17 mouse cellular contexts compared by ENCODE assay signal in genomic region chr8:85373435-85374039, GRCm38 (mm10). TPM values are rescaled to one million over a fixed set of nuclear protein-coding genes. Genes with fewer than 3 reads are reported as not detected.
DNase-seq lines count a peak whose midpoint lies in the region; ATAC-seq and TF ChIP-seq lines count a peak whose summit lies in the region.
"Had no signal": no experiment of that assay in that cellular context is flagged by ENCODE, and none has a peak within 500 bp of the region (broad histone marks: within the 10 kb centered on the region; RNA-seq: fewer than 3 reads in every experiment).

No protein-coding gene starts in this region.

- 0 out of 2 replicates have a peak overlapping the region, but pooled peaks have one; percentile 43 for H3K27ac ChIP-seq in kidney, embryonic 16.5 days (ENCODE audit: low read length)
- H3K27ac ChIP-seq in liver, postnatal 0 days (ENCODE audit: low read depth) = 0 out of 2 replicates have a peak overlapping the region, but pooled peaks have one; percentile 1
- H3K27ac ChIP-seq: forebrain, embryonic 12.5 days; hindbrain, embryonic 10.5 days; left cerebral cortex, adult 2 months; midbrain, embryonic 15.5 days; neural tube, embryonic 12.5 days had no signal

- no peak overlapping the region for H3K4me3 ChIP-seq in kidney, embryonic 16.5 days (ENCODE audit: low read length)
- H3K4me3 ChIP-seq in liver, postnatal 0 days (ENCODE audit: low read depth, low read length) = no peak overlapping the region
- H3K4me3 ChIP-seq: forebrain, embryonic 12.5 days; hindbrain, embryonic 10.5 days; left cerebral cortex, adult 2 months; midbrain, embryonic 15.5 days; neural tube, embryonic 12.5 days had no signal

- WGBS in kidney, embryonic 16.5 days = 47% methylated on average over 5 of the region's 5 CpGs
- 33% methylated on average over 5 of the region's 5 CpGs for whole genome bisulfite sequencing in liver, postnatal 0 days (ENCODE audit: insufficient replicate concordance)

- peaks cover 9% of the 10 kb centered on the region for H3K4me1 ChIP-seq in kidney, embryonic 16.5 days (ENCODE audit: insufficient read depth, low read length)
- H3K4me1 ChIP-seq in liver, postnatal 0 days (ENCODE audit: insufficient read depth) = peaks cover 15% of the 10 kb centered on the region
- H3K4me1 ChIP-seq: forebrain, embryonic 12.5 days; hindbrain, embryonic 10.5 days; midbrain, embryonic 15.5 days; neural tube, embryonic 12.5 days had no signal

- ATAC-seq in kidney, embryonic 16.5 days (ENCODE audit: low FRiP score, low TSS enrichment) = no peak
- peak; percentile 67 for ATAC-seq in granulocyte monocyte progenitor cell, adult 5-6 weeks (replicated peaks; ENCODE audit: poor library complexity, severe bottlenecking)
- ATAC-seq in liver, postnatal 0 days = no peak
- ATAC-seq: midbrain, embryonic 15.5 days had no signal

- DNase-seq in heart, adult 11 months = peak; percentile 27
- DNase-seq in heart, postnatal 4 days = no peak
- no peak for DNase-seq in kidney, adult 11 months
- no peak for DNase-seq in liver, postnatal 0 days
- DNase-seq in thymus, postnatal 0 days (ENCODE audit: low spot score) = no peak
- DNase-seq in cerebellum, adult 9-10 months = no peak
- DNase-seq: adrenal gland, adult 8-10 months; cerebellum, adult 2 months; embryo, embryonic 11 days; retina, postnatal 1 day had no signal

- no peak for TF ChIP-seq EP300 in liver, postnatal 0 days (IDR thresholded peaks at IDR 0.05; ENCODE audit: low read depth)

- H3K4me2 ChIP-seq in kidney, embryonic 16.5 days (replicated peaks; ENCODE audit: low read depth, low read length) = no peak overlapping the region
- peak overlapping the region; percentile 27; the same call in 1 of the 2 replicates for H3K4me2 ChIP-seq in liver, postnatal 0 days (ENCODE audit: low read depth, low read length)
- H3K4me2 ChIP-seq: forebrain, embryonic 12.5 days; midbrain, embryonic 15.5 days; neural tube, embryonic 12.5 days had no signal

- H3K9me3 ChIP-seq in kidney, embryonic 16.5 days (ENCODE audit: low read length) = no peaks in the 10 kb centered on the region
- H3K9me3 ChIP-seq in liver, postnatal 0 days (ENCODE audit: low read length) = no peaks in the 10 kb centered on the region
- H3K9me3 ChIP-seq: forebrain, embryonic 12.5 days; hindbrain, embryonic 10.5 days; midbrain, embryonic 15.5 days; neural tube, embryonic 12.5 days had no signal

- H3K9ac ChIP-seq in kidney, embryonic 16.5 days (replicated peaks; ENCODE audit: low read length) = no peak overlapping the region
- H3K9ac ChIP-seq in liver, postnatal 0 days (replicated peaks) = no peak overlapping the region
- H3K9ac ChIP-seq: forebrain, embryonic 12.5 days; midbrain, embryonic 15.5 days; neural tube, embryonic 12.5 days had no signal

- TF ChIP-seq CTCF in liver, postnatal 0 days (IDR thresholded peaks at IDR 0.05; ENCODE audit: low read depth) = no peak

- H3K36me3 ChIP-seq in kidney, embryonic 16.5 days (ENCODE audit: insufficient read depth, low read length) = no peaks in the 10 kb centered on the region
- H3K36me3 ChIP-seq in liver, postnatal 0 days (replicated peaks; ENCODE audit: insufficient read depth, low read length) = no peaks in the 10 kb centered on the region
- H3K36me3 ChIP-seq: forebrain, embryonic 12.5 days; hindbrain, embryonic 10.5 days; midbrain, embryonic 15.5 days; neural tube, embryonic 12.5 days had no signal

- H3K27me3 ChIP-seq in kidney, embryonic 16.5 days (ENCODE audit: insufficient read depth, low read length) = no peaks in the 10 kb centered on the region
- no peaks in the 10 kb centered on the region for H3K27me3 ChIP-seq in liver, postnatal 0 days (ENCODE audit: insufficient read depth, low read length)
- H3K27me3 ChIP-seq: forebrain, embryonic 12.5 days; midbrain, embryonic 15.5 days; neural tube, embryonic 12.5 days had no signal

RNA-seq across cellular contexts. Expression of gene Mylk3, which starts 12.6 kb away (rescaled TPM):
- 100 to 1,000 TPM; 245 to 262 TPM for total RNA-seq in heart, postnatal 4 days (2021)
- polyA plus RNA-seq in kidney, embryonic 16.5 days (2015; fragmentation: Nextera tagmentation; extraction: Ambion mirVana) = 1.7 and 1.9 TPM in 2 replicates
- total RNA-seq in granulocyte monocyte progenitor cell, adult 5-6 weeks (2014; fragmentation: Nextera tagmentation) = 0.60 and 1.4 TPM in 2 replicates
- 1.6 and 1.9 TPM in 2 replicates for total RNA-seq in granulocyte monocyte progenitor cell, adult 5-6 weeks (2017)
- polyA plus RNA-seq in liver, postnatal 0 days (2015; fragmentation: Nextera tagmentation; extraction: Ambion mirVana) = 21.2 and 24.2 TPM in 2 replicates
- 0.20 and 0.44 TPM in 2 replicates for polyA plus RNA-seq in thymus, postnatal 0 days (2015; fragmentation: Nextera tagmentation; extraction: Ambion mirVana)

RNA-seq across cellular contexts. Expression of gene 4921524J17Rik, which starts 59.1 kb away (rescaled TPM):
- total RNA-seq in heart, postnatal 4 days (2021) = 10 to 100 TPM; 17.3 to 22.7 TPM
- 38.8 and 40.3 TPM in 2 replicates for polyA plus RNA-seq in kidney, embryonic 16.5 days (2015; fragmentation: Nextera tagmentation; extraction: Ambion mirVana)
- total RNA-seq in granulocyte monocyte progenitor cell, adult 5-6 weeks (2014; fragmentation: Nextera tagmentation) = 11.2 and 25.9 TPM in 2 replicates
- total RNA-seq in granulocyte monocyte progenitor cell, adult 5-6 weeks (2017) = 38.7 and 52.3 TPM in 2 replicates
- polyA plus RNA-seq in liver, postnatal 0 days (2015; fragmentation: Nextera tagmentation; extraction: Ambion mirVana) = 16.5 and 17.7 TPM in 2 replicates
- polyA plus RNA-seq in thymus, postnatal 0 days (2015; fragmentation: Nextera tagmentation; extraction: Ambion mirVana) = 57.4 and 58.7 TPM in 2 replicates
